Mouse (Mus musculus) kidney, postnatal 14 days (tissue): ENCODE measurements around the gene Nedd9.

Experiments
- DNase-seq: peaks from one replicate; pipeline ENCODE4 v3.0.0; 2022; ENCODE audit warnings: mixed read lengths

Nedd9 gene

DNA sequence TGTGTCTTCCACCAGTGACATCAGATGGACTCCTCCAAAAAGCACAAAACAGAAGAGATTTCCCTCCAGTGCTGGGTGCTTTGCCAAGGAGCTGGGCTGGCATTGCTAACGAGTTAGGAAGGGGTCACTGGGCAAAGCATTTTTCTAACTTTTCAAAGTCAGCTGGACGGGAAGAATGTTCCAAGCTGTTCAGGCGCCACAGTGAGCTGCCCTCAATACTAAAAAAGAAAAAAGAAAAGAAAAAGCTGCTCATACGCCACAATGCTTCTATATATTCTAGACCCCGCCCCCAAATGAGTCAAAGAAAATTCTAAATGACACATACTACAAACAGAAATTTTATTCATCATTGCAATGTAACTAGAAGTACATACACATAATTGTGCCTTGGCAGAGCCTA is 148.0 kb downstream of the Nedd9 start:
- peak; percentile 65 for DNase-seq

DNA sequence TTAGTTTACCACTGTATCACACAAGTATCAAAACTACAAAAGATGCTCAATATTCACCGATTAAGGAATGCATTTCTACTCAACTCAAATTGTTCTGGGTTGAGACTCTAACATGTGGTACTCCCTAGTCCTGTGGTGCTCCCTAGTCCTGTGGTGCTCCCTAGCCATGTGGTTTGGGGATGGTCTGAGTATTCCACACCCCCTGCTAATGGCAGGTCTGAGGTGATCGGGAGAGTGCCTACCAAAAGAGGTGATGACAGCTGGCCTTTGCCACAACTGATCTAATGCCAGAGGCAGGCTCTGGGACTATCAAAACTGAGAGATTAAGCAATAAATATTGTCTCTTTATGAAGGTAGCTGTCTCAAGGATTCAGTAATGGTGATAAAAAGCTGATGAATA is 149.8 kb downstream of the Nedd9 start:
- DNase-seq: no peak

DNA sequence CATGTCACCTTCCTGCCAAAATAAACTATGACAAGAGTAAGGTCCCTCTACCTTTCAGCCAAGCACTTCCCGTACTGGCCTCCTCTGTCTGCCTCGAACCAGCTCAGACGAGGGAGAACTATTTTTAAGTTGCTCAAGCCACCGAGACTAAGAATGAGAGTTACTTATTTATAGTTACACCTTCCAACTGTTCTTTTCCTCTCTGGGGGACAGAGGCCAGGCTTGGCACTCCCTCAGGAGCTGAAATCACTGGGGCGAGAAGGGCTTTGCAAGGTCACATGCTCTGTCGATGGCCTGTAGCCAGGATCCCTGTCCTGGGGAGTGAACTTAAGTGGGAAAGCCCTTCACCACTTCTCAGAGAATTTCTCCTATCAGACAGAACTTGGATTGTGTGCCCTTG is 150.9 kb downstream of the Nedd9 start:
- peak; percentile 92 for DNase-seq

DNA sequence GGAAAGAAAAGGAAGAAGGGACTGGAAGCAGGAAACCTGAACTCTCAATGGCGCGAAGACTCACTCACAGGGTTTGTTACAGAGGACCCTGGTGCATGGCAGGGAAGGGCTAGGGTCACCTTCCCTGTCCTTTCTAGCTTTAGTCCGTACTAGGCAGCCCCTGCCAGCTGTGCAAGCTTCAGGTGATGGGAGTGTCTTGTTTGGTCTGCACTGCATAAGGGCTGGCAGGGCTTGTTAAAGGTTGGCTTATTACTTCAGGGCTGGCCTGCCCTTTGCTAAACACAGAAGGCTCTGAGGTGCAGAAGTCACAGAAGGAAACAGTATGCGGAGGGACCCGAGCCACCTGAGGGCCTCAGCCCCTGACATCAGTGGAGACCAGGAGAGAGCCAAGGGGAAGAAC is 151.4 kb downstream of the Nedd9 start:
- peak; percentile 41 for DNase-seq

DNA sequence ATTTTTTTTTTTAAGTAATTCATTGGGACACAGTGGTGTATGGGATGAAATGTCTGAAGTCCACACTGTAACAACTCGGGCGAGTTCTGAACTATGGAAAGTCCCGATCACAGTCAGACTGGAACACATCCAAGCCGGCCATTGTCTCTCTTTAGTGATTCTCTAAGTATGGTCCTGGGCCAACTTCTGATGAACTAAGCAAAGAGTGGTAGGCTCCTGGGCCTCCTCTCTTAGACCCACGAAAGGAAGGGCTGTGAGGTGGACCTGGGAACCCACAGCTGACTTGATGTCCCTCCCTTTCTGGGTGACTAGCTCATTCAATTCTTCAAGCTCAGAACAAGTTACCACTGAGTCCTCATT is 152.5 kb downstream of the Nedd9 start:
- peak; percentile 73 for DNase-seq

DNA sequence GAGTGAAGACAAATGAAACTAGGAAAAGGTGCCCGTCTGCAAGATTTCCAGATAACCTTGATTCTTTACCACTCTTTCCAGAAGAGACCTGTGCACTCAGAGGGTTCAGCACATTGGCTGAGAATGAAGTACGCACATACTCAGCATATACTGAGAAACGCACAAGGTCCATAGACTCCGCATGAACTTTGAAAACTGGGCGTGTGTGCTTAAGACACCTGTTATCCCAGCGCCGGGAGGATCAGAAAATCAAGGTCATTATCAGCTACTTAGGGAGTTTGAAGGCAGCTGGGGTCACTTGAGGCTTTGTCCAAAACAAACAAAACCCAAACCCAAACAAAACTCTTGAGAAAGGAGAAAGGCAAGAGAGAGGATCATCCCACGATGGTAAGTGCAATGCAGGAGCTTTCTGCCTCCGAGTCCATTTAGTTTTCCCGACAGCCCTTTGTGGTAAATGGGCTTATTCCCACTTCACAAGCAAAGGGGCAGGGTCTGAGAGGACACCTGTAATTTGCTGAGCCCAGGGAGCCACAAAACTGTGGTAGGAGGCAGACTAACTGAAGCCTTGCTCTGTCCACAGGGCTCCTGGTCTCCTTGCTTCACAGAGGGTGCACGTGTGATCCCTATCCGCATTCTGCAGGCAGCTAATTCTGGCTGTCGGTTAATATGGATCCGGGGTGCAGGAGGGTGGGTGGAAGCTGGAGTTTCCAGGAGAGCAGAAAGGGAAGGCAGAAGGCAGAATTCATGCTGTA is 153.1 kb downstream of the Nedd9 start:
- DNase-seq: no peak

DNA sequence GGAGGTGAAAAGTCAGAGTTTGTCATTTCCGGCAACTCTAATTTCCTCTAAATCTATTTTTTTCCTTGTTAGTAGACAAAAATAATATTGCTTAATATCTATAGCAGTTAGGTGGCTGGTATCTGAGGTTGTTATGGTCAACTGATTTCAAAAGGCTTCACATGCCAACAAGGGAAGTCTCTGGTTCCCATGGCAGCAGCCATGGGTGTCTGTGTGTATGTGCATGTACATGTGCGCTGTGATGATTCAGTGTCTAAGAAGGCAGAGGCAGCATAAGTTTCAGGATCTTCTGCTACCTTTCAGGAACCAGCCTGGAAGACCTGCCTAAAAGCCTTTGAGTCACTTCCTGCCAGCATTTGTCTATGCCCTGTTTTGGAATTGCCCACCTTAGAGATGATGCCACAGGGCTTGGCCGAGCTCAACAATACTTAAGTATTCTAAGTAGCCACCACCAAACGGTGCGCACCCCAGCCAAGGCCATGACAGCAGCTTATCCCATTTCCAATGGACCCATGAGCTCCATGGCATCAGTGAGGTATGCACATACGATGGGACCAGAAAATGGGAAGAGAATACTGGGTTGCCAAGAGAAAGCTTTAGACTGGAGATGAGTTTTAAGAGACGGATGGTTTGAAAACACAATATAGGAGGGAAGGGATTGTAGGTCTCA is 155.4 kb downstream of the Nedd9 start:
- no peak for DNase-seq

DNA sequence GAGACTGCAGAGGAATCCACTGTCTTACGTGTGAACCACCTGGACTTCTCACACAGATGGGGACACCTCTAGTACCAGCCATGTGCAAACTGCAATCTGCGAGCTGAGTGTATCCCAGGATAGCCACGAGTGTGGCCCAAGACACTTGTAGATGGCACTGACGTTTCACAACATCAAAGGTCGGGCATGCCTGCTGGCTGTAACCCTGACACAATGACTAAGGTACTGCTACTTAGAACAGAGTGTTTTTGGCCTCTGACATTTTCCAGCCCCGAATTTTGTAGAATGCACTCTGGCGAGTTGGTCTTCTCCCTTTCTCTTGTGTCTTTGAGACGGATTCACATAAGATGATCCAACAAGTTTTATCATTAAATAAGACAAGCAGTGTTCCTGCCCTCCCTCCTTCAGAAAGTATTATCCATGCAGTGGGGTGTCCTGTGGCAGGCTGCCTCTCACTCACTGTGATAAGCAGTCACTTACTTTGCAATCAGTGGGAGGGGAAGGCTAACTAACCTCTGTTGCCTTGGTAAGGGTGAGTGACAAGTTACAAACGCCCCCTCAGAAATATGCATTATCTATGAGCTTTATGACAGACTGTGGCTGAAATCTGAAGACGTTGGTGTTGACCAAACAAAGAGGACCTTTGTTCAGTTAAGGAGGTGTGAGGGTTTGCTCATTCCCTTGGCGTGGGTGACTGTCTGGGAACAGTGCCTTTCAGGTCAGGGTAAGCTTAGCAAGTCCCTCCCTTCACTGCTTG is 156.4 kb downstream of the Nedd9 start:
- DNase-seq: no peak

DNA sequence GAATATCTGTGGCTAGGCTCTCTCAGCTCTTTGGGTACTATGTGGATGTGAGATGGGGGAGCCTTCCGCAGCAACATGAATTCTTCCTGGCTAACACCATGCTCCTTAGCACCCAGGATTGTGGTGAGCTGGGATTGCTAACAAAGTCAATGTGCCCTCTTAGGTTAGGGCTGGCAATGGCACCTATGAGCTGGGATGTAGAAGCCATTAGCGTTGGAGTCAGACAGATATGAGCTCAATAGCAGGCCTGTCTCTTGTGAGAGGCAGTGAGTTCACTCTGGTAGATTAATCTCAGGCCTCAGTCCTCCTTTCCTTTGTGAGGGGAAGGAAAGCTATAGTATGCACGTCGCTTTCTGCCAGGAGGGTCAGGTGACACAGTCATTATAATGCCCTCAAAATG is 157.1 kb downstream of the Nedd9 start:
- DNase-seq: no peak

DNA sequence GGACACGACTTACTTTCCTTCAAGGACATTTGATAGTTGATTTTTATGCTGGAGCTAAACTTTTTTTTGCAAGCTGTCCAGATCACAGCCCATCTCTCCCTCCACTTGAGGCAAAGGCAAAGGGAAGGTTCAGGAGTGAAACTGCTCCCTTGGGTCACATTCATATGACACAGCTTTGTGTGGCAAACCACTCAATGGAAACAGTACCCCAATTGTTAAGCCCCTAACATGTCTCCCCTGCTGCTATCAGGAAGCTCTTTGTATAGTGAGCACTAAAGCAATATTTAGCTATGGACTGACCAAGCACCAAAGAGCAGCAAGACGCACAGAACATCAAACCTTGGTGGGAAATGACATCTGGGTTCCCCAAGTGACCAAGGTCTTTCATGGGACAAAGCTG is 158.7 kb downstream of the Nedd9 start:
- DNase-seq: no peak

DNA sequence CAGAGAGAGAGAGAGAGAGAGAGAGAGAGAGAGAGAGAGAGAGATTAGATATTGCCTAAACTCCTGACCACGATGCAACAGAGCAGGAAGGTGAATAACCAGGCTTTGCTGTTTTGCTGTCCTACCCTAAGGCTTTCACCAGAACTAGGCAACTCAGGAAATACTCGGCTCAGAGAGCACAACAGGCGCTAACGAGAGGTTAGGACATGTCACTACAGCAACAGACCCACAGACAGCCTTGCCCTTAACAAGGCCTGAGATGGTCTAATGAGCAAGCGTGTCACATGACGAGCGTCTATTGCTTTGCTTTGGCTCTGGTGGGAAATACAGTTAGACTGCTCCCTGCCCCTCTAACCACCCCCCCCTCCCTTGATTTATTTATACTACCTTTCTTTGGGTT is 159.6 kb downstream of the Nedd9 start:
- peak; percentile 27 for DNase-seq

DNA sequence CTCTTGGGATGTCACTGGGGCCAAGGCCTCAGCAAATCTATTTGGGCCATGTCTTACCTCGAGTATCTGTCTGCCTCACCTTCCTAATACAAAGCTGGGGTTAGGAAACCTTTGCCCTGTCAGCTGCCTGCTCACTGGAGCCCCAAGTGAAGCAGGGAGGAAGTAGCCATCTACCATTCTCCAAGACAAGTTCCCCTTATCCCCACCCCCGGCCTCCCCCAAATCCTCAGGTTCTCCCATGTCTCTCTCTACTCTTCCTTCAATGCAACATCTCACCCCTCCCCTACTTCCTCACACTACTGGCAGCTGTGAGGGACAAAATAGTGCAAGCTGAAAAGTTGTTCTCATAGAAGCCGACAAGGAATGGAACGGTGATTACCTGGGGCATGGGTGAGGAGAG is 161.0 kb downstream of the Nedd9 start:
- no peak for DNase-seq

DNA sequence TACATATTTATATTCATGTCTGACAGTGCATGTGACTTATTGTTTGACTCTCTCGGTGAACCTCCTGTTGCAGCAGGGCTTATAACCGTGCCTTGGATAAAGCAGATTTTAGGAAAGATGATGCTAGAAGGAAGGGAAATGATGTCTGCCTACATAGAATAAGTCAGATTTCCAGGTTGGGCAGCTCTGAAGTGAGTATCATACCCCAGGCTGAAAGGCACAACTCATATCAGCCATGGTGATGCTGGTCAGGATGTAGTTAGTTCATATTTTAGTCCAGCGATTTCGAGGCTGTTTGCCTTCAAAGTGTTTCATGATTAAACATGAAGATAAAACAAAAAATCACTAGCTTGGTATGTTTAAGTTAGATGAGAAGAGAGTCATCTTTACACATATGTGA is 161.8 kb downstream of the Nedd9 start:
- DNase-seq: no peak

DNA sequence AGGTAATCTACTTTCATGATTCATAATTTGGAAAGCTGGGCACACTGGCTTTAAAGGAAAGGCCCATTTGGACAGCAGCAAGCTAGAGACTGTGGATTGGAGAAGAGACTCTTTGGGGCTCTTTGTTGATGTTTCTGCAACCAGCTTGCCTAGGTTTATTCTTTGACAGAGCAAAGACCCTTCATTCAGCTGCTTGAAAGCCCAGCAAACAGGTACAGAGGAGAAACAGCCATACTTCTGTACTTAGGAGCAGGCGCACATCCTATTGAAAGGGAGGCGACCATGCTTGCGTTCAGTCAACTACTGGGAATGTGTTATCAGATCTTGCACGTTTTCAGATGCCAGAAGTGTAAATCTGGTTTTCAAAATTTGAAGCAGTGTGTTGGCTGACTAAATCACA is 162.5 kb downstream of the Nedd9 start:
- no peak for DNase-seq

DNA sequence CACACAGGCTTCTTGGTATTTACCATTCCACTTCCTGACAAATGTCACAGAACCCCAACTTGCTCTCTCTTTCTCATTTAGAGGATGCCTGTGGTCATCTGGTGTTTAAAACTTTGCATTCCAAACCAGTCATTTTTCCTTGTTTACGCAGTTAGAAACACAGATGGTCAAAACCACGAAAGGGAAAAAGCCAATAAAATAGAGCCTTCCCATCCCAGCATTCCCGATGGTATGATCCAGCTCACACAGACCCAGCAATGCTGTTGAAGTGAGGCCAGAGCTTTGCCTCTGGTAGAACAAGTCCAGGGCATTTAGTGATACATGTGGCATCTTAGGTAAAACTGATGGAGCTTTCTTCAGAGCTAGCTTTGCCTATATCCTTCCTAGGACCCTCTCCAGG is 165.7 kb downstream of the Nedd9 start:
- peak; percentile 50 for DNase-seq

DNA sequence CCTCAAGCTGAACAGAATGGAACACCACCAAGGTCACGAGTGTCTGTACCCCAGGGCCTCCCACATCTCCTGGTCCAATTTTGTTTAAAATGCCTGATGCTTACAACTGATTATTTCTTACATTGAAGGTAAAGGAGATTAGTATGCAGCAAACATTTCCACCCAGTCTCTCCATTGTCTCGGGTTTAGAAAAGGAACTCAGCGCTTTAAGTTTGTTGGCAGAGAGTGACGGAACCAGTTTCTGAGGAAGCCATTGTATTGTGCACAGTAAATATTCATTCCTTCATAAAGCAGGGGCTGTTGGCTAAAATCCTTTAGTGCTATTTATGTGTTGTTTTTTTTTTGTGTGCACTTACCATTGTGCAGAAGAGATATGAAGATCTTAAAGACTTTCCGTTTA is 166.4 kb downstream of the Nedd9 start:
- DNase-seq: no peak

DNA sequence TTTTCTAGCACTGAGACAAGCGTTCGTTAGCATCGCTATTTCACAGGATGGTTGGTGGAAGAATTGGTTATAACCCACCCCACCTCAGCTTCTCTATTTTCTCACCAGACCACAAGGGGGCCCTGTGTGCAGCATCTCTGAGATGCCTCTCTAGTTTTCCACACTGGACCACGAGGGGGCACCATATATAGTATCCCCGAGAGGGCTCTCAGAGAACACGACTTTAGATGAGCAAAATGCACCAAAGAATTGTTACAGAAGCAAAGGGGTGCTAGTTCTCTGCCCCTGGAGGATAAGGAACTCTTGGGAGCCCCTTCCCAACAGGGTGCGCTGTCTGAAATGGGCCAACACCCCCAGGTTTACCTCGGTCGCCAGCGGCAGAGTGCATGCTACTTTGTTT is 184.4 kb downstream of the Nedd9 start:
- peak; percentile 82 for DNase-seq

DNA sequence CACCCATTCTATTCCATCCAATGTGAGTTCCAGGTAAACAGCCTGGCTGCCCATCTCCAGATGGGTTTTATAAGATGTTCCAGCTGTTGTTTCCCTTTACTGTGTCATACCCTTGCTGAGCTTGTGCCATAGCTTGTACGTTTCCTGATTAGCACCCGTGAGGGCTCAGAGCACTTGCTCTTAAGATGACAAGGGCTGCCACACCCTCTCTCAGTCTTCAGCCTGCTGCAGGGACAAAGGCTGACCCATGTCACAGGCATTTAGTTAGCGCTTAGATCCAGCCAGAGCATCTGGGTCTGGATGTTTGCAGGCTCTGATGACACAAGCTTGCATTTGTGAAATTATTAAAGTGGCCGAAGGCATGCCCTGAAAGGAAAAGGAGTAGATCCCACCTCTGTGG is 187.1 kb downstream of the Nedd9 start:
- DNase-seq: no peak

DNA sequence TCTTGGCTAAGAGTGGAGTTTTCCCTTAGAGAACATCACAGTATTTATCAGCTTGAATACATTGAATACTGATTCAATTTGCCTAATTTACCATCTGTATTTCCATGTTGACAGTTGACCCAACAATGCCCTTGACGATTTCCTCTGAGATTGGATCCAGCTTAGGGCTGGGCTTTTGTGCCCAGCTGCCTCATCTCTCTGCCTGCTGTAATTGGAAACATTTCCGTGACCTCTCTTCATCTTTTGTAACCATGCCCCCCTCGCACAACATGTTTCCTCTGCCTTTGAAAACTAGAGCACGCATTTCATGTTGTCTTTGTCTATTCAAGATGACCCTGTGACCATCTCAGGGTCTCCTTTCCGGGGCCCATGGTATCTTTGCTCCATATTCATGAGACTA is 188.2 kb downstream of the Nedd9 start:
- DNase-seq: no peak

DNA sequence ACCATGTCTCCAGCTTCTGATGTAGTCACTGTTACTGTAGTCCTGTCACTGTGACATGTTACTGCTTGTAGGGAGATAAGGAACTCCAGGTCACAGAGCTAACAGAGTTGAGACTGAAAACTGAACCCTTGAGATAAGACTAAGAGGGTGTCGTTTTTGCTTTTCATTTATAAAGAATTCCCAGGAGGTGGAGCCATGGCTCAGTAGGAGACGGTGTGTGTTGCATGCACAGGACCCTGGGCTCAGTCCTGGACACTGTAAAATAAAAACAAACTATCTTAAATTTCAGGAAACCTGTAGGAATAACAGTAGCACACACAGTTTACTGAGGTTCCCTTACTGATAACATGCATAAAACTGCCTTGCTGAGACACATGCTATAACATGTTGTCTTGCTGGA is 188.6 kb downstream of the Nedd9 start:
- no peak for DNase-seq

DNA sequence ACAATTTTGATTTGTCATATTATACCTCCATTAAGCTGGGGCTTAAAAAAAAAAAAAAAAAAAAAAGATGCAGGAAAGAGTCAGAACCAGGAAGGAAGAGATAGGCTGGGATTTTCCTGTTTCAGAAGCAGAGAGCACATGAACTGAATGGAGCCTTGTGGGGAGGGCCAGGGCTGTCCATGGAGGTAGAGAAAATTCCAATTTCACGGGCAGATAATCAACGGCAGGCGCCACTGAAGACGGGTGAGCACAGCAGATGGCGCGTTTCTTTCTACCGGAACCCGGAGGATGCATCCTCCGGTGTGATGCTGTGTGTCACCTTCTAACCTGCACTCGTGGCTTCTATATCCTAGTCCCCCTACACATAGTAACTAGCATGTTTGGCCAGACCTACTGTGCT is 190.8 kb downstream of the Nedd9 start:
- no peak for DNase-seq

DNA sequence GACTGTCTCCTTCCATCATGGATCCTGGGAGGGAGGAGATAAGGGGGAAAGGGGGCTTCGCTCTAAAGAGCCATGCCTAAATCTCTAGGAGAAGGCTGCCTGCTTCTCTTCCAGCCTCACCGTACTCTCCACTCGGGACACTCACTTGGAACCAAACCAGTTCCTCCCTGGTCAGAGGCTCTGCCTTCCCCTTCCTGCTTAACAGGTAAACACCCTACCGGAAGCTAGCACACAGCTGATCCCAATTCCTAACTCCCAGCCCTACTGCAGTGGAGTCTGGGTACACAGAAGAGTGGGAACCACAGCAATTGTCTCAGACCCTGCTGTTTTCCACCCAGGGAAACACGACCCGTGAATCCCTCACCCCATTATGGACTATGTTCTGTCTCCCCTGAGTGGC is 191.3 kb downstream of the Nedd9 start:
- no peak for DNase-seq

DNA sequence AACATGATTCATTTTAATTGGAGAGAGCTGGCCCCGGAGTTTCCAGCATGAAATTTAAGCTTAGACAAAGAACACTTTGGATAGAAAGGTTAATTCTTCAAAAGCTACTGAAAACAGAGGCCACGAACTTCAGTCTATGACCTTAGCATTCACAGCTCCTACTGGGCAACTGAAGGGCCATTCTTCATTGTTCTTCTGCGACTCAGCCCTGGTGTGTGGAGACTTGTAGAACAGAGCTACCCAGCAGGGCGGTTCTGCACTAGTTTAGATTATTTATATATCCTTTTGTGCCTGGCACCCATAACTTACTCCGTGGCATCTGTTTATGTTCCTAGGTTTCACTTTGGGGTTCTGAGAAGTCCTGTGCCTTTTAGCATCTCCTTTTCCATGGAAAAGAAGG is 193.6 kb downstream of the Nedd9 start:
- no peak for DNase-seq

DNA sequence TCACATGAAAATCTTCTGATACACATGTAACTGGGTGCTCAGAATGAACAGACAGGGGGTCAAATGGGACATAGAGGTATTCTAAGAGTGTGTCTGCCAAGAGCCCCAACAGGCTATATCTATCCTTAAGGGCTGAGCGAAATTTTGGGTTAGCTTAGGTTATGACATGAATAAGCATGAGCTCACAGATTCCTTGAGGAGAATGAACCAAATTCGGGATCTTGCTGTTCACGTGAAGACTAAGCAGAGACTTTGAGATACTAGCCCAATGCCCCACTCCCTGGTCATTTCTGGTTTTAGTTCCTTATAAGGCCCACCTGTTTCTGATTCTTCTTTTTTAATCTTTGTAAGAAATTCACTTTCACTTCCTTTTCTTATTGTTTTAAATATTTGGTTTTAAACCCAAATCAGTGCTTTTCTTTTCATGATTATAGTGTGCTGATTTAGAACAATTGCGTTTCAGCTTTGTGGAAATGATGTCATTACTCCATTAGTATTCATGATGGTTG is 195.6 kb downstream of the Nedd9 start:
- no peak for DNase-seq
